8 mouse cellular contexts compared by ENCODE assay signal in the genomic region with DNA sequence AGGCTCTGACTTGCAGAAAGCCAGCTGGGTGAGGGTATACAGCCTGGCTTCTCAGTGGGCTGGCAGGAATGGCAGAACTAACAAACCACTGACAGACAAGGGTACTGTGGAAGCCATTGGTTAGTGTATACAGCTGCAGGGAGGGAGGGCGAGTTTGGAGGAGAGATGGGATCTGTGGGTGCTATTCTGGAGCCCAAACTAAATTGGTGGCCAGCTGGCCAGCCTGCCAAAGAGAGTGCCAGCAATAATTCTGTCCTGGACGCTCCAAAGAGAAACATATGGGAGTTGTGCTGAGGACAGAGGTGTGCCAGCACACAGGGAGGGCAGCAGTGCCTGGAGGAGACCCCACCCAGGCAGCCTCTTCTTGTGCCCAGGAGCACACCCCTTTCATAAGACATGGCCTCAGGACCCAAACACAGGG. TPM values are rescaled to one million over a fixed set of nuclear protein-coding genes. Genes with fewer than 3 reads are reported as not detected.
DNase-seq lines count a peak whose midpoint lies in the region; ATAC-seq and TF ChIP-seq lines count a peak whose summit lies in the region.

No protein-coding gene starts in this region.

- no peak overlapping the region for H3K4me3 ChIP-seq in kidney, postnatal 0 days (replicated peaks; ENCODE audit: low read depth, low read length)
- no peak overlapping the region for H3K4me3 ChIP-seq in embryonic facial prominence, embryonic 15.5 days (replicated peaks)
- no peak overlapping the region for H3K4me3 ChIP-seq in hindbrain, embryonic 13.5 days
- no peak overlapping the region for H3K4me3 ChIP-seq in midbrain, embryonic 14.5 days (replicated peaks; ENCODE audit: low read depth, low read length)

- H3K27me3 ChIP-seq in kidney, postnatal 0 days (ENCODE audit: insufficient read depth, low read length): no peaks in the 10 kb centered on the region
- no peaks in the 10 kb centered on the region for H3K27me3 ChIP-seq in embryonic facial prominence, embryonic 15.5 days
- H3K27me3 ChIP-seq in hindbrain, embryonic 13.5 days: no peaks in the 10 kb centered on the region
- no peaks in the 10 kb centered on the region for H3K27me3 ChIP-seq in midbrain, embryonic 14.5 days (ENCODE audit: control insufficient read depth, insufficient read depth, low read length)

- no peak for DNase-seq in kidney, postnatal 0 days (ENCODE audit: low spot score)
- no peak for DNase-seq in kidney, adult 11 months
- DNase-seq in midbrain, embryonic 14.5 days: no peak
- DNase-seq in spleen, adult 18-20 months: no peak
- DNase-seq in ovary, adult 18-20 months (ENCODE audit: low spot score): no peak

- H3K9me3 ChIP-seq in kidney, postnatal 0 days (replicated peaks; ENCODE audit: low read length): no peaks in the 10 kb centered on the region
- no peaks in the 10 kb centered on the region for H3K9me3 ChIP-seq in embryonic facial prominence, embryonic 15.5 days (replicated peaks)
- H3K9me3 ChIP-seq in hindbrain, embryonic 13.5 days: no peaks in the 10 kb centered on the region
- H3K9me3 ChIP-seq in midbrain, embryonic 14.5 days (ENCODE audit: control insufficient read depth, low read length): no peaks in the 10 kb centered on the region

- no peak for ATAC-seq in kidney, postnatal 0 days (replicated peaks; ENCODE audit: low FRiP score, low read depth)
- peak; percentile 36; the same call in 1 of the 2 replicates for ATAC-seq in embryonic facial prominence, embryonic 15.5 days (ENCODE audit: insufficient number of reproducible peaks, low FRiP score, low TSS enrichment, low read depth)
- ATAC-seq in hindbrain, embryonic 13.5 days (ENCODE audit: low FRiP score): peak; percentile 27; the same call in 1 of the 2 replicates
- ATAC-seq in midbrain, embryonic 14.5 days (ENCODE audit: low FRiP score, low TSS enrichment): no peak
- no peak for ATAC-seq in activated CD4-positive, CD25-positive, alpha-beta regulatory T cell, adult 4 months

- H3K36me3 ChIP-seq in kidney, postnatal 0 days (ENCODE audit: insufficient read depth, low read length): no peaks in the 10 kb centered on the region
- H3K36me3 ChIP-seq in embryonic facial prominence, embryonic 15.5 days: no peaks in the 10 kb centered on the region
- H3K36me3 ChIP-seq in hindbrain, embryonic 13.5 days: peaks cover 33% of the 10 kb centered on the region
- peaks cover 26% of the 10 kb centered on the region for H3K36me3 ChIP-seq in midbrain, embryonic 14.5 days (ENCODE audit: control insufficient read depth, insufficient read depth, low read length)

- peak overlapping the region; percentile 37 for H3K4me2 ChIP-seq in kidney, postnatal 0 days (ENCODE audit: low read length)
- peak overlapping the region; percentile 25; the same call in 1 of the 2 replicates for H3K4me2 ChIP-seq in embryonic facial prominence, embryonic 15.5 days (replicated peaks)
- H3K4me2 ChIP-seq in hindbrain, embryonic 13.5 days: no peak overlapping the region
- no peak overlapping the region for H3K4me2 ChIP-seq in midbrain, embryonic 14.5 days (ENCODE audit: low read length)

- H3K4me1 ChIP-seq in kidney, postnatal 0 days (replicated peaks; ENCODE audit: insufficient read depth, low read length): peaks cover 3% of the 10 kb centered on the region; the same call in 1 of the 2 replicates
- peaks cover 18% of the 10 kb centered on the region for H3K4me1 ChIP-seq in embryonic facial prominence, embryonic 15.5 days
- H3K4me1 ChIP-seq in hindbrain, embryonic 13.5 days (replicated peaks): peaks cover 24% of the 10 kb centered on the region
- peaks cover 20% of the 10 kb centered on the region; the same call in 1 of the 2 replicates for H3K4me1 ChIP-seq in midbrain, embryonic 14.5 days (ENCODE audit: control insufficient read depth, insufficient read depth, low read length)

- H3K27ac ChIP-seq in kidney, postnatal 0 days: peak overlapping the region; percentile 90
- H3K27ac ChIP-seq in embryonic facial prominence, embryonic 15.5 days (replicated peaks): peak overlapping the region; percentile 77
- peak overlapping the region; percentile 63 for H3K27ac ChIP-seq in hindbrain, embryonic 13.5 days
- peak overlapping the region; percentile 66 for H3K27ac ChIP-seq in midbrain, embryonic 14.5 days (replicated peaks; ENCODE audit: low read depth, low read length)

- 57% methylated on average over 2 of the region's 2 CpGs for WGBS in kidney, postnatal 0 days
- WGBS in embryonic facial prominence, embryonic 15.5 days: 62% methylated on average over 2 of the region's 2 CpGs
- WGBS in hindbrain, embryonic 13.5 days: 77% methylated on average over 2 of the region's 2 CpGs
- 80% methylated on average over 2 of the region's 2 CpGs for WGBS in midbrain, embryonic 14.5 days

- no peak for TF ChIP-seq CTCF in kidney, postnatal 0 days (IDR thresholded peaks at IDR 0.05; ENCODE audit: low read depth)

- peak overlapping the region; percentile 46 for H3K9ac ChIP-seq in kidney, postnatal 0 days (ENCODE audit: low read depth, low read length)
- no peak overlapping the region for H3K9ac ChIP-seq in embryonic facial prominence, embryonic 15.5 days
- peak overlapping the region; percentile 44; the same call in 1 of the 2 replicates for H3K9ac ChIP-seq in hindbrain, embryonic 13.5 days
- H3K9ac ChIP-seq in midbrain, embryonic 14.5 days (replicated peaks; ENCODE audit: low read length): no peak overlapping the region

RNA-seq across cellular contexts. Expression of gene 2510009E07Rik, which starts 50.8 kb away (rescaled TPM):
- polyA plus RNA-seq in kidney, postnatal 0 days (2015; fragmentation: Nextera tagmentation; extraction: Ambion mirVana): 13.1 and 13.6 TPM in 2 replicates
- 23.0 and 23.9 TPM in 2 replicates for polyA plus RNA-seq in embryonic facial prominence, embryonic 15.5 days (2015; fragmentation: Nextera tagmentation; extraction: Ambion mirVana)
- polyA plus RNA-seq in hindbrain, embryonic 13.5 days (2015; fragmentation: Nextera tagmentation; extraction: Ambion mirVana): 46.1 and 48.6 TPM in 2 replicates
- polyA plus RNA-seq in midbrain, embryonic 14.5 days (2014; fragmentation: Nextera tagmentation; extraction: Ambion mirVana): 49.8 and 73.9 TPM in 2 replicates
- polyA plus RNA-seq in activated CD4-positive, CD25-positive, alpha-beta regulatory T cell, adult 4 months (2017; shearing (Covaris generic)): 1 to 10 TPM; 1.5 to 2.4 TPM

Comparison
In these comparisons a context has a peak if more than half of its experiments do, and no peak if none do; other contexts are left out.
1. ATAC-seq: peak in embryonic facial prominence, embryonic 15.5 days (single experiment) and hindbrain, embryonic 13.5 days (single experiment); none in kidney, postnatal 0 days (single experiment), midbrain, embryonic 14.5 days (single experiment) and activated CD4-positive, CD25-positive, alpha-beta regulatory T cell, adult 4 months (single experiment).
2. H3K4me2 ChIP-seq: peak in kidney, postnatal 0 days (single experiment) and embryonic facial prominence, embryonic 15.5 days (single experiment); none in hindbrain, embryonic 13.5 days (single experiment) and midbrain, embryonic 14.5 days (single experiment).
3. H3K9ac ChIP-seq: peak in kidney, postnatal 0 days (single experiment) and hindbrain, embryonic 13.5 days (single experiment); none in embryonic facial prominence, embryonic 15.5 days (single experiment) and midbrain, embryonic 14.5 days (single experiment).
4. Peak in every context shown above with its lines, with median percentiles within 50 percentile points of each other: H3K27ac ChIP-seq.